Mouse (Mus musculus): ENCODE results near the gene Adamts12. TPM values are rescaled to one million over a fixed set of nuclear protein-coding genes. Genes with fewer than 3 reads are reported as not detected.
A peak's percentile ranks its signal among the peaks of the same experiment; 100 is the strongest.

The Adamts12 gene
- polyA plus RNA-seq, 1 experiment from 2014 or later = 2.3 TPM

GRCm38 (mm10) chr15:11084241-11084992 lies 19.8 kb downstream of the Adamts12 start:
- no peaks in the 10 kb centered on the region for H3K36me3 ChIP-seq
- no peak overlapping the region for H3K9ac ChIP-seq
- H3K4me1 ChIP-seq = no peaks in the 10 kb centered on the region
- H3K4me2 ChIP-seq = no peak overlapping the region
- no peaks in the 10 kb centered on the region for H3K9me3 ChIP-seq
- no peaks in the 10 kb centered on the region for H3K27me3 ChIP-seq (replicated peaks)
- H3K27ac ChIP-seq = 0 out of 2 replicates have a peak overlapping the region, but pooled peaks have one; percentile 26
- no peak for ATAC-seq (ENCODE audit: insufficient read depth, low FRiP score, low read depth)
- no peak overlapping the region for H3K4me3 ChIP-seq (replicated peaks)
- 23% methylated on average over 9 of the region's 9 CpGs for WGBS

GRCm38 (mm10) chr15:11084993-11085365 lies 20.4 kb downstream of the Adamts12 start:
- Histone ChIP-seq H3K9ac (no peak overlapping the region), H3K27me3 (replicated peaks) (no peaks in the 10 kb centered on the region), H3K27ac (no peak overlapping the region), H3K4me1 (no peaks in the 10 kb centered on the region), H3K9me3 (no peaks in the 10 kb centered on the region), H3K4me2 (no peak overlapping the region), H3K4me3 (replicated peaks) (no peak overlapping the region), H3K36me3 (no peaks in the 10 kb centered on the region)
- no peak for ATAC-seq (ENCODE audit: insufficient read depth, low FRiP score, low read depth)
- 38% methylated on average over 1 of the region's 1 CpGs for WGBS

- Histone ChIP-seq H3K4me2 (no peak overlapping the region), H3K4me1 (no peaks in the 10 kb centered on the region), H3K4me3 (replicated peaks) (no peak overlapping the region), H3K9ac (no peak overlapping the region), H3K27ac (no peak overlapping the region), H3K36me3 (no peaks in the 10 kb centered on the region), H3K27me3 (replicated peaks) (no peaks in the 10 kb centered on the region), H3K9me3 (no peaks in the 10 kb centered on the region)
- no peak for ATAC-seq (ENCODE audit: insufficient read depth, low FRiP score, low read depth)
- 82% methylated on average over 3 of the region's 3 CpGs for WGBS
These were observed 24.9 kb downstream of the Adamts12 start for GRCm38 (mm10) chr15:11089494-11089893.

- Histone ChIP-seq H3K4me2 (no peak overlapping the region), H3K36me3 (no peaks in the 10 kb centered on the region), H3K4me3 (replicated peaks) (no peak overlapping the region), H3K27ac (no peak overlapping the region), H3K9me3 (no peaks in the 10 kb centered on the region), H3K4me1 (no peaks in the 10 kb centered on the region), H3K27me3 (replicated peaks) (no peaks in the 10 kb centered on the region), H3K9ac (no peak overlapping the region)
- no peak for ATAC-seq (ENCODE audit: insufficient read depth, low FRiP score, low read depth)
- WGBS = 28% methylated on average over 3 of the region's 3 CpGs
These were observed 31.0 kb downstream of the Adamts12 start for GRCm38 (mm10) chr15:11095566-11095965.

- 47% methylated on average over 4 of the region's 4 CpGs for WGBS
- Histone ChIP-seq H3K27me3 (replicated peaks) (no peaks in the 10 kb centered on the region), H3K36me3 (no peaks in the 10 kb centered on the region), H3K4me2 (no peak overlapping the region), H3K9ac (no peak overlapping the region), H3K4me3 (replicated peaks) (no peak overlapping the region), H3K9me3 (no peaks in the 10 kb centered on the region), H3K27ac (no peak overlapping the region), H3K4me1 (no peaks in the 10 kb centered on the region)
- ATAC-seq (ENCODE audit: insufficient read depth, low FRiP score, low read depth) = no peak
These were observed 33.5 kb downstream of the Adamts12 start for GRCm38 (mm10) chr15:11097967-11098702.

GRCm38 (mm10) chr15:11098940-11099339 lies 34.4 kb downstream of the Adamts12 start:
- WGBS = 64% methylated on average over 7 of the region's 7 CpGs
- no peaks in the 10 kb centered on the region for H3K36me3 ChIP-seq
- no peak overlapping the region for H3K27ac ChIP-seq
- H3K27me3 ChIP-seq (replicated peaks) = no peaks in the 10 kb centered on the region
- no peak for ATAC-seq (ENCODE audit: insufficient read depth, low FRiP score, low read depth)
- no peaks in the 10 kb centered on the region for H3K4me1 ChIP-seq
- no peak overlapping the region for H3K4me3 ChIP-seq (replicated peaks)
- H3K9ac ChIP-seq = no peak overlapping the region
- H3K4me2 ChIP-seq = no peak overlapping the region
- no peaks in the 10 kb centered on the region for H3K9me3 ChIP-seq

GRCm38 (mm10) chr15:11100917-11101316 lies 36.3 kb downstream of the Adamts12 start:
- H3K9ac ChIP-seq = no peak overlapping the region
- WGBS = 71% methylated on average over 4 of the region's 4 CpGs
- no peak for ATAC-seq (ENCODE audit: insufficient read depth, low FRiP score, low read depth)

GRCm38 (mm10) chr15:11105101-11105500 lies 40.5 kb downstream of the Adamts12 start:
- ATAC-seq (ENCODE audit: insufficient read depth, low FRiP score, low read depth) = no peak
- 62% methylated on average over 2 of the region's 2 CpGs for WGBS
- Histone ChIP-seq H3K4me2 (no peak overlapping the region), H3K9ac (no peak overlapping the region), H3K4me3 (replicated peaks) (no peak overlapping the region), H3K4me1 (no peaks in the 10 kb centered on the region), H3K36me3 (no peaks in the 10 kb centered on the region), H3K9me3 (no peaks in the 10 kb centered on the region), H3K27me3 (replicated peaks) (no peaks in the 10 kb centered on the region), H3K27ac (no peak overlapping the region)

More at GRCm38 (mm10) chr15:11100917-11101316, 36.3 kb downstream of the Adamts12 start:
- H3K4me3 ChIP-seq (replicated peaks) = no peak overlapping the region
- no peak overlapping the region for H3K27ac ChIP-seq
- no peak overlapping the region for H3K4me2 ChIP-seq
- no peaks in the 10 kb centered on the region for H3K9me3 ChIP-seq
- H3K36me3 ChIP-seq = no peaks in the 10 kb centered on the region
- no peaks in the 10 kb centered on the region for H3K4me1 ChIP-seq
- no peaks in the 10 kb centered on the region for H3K27me3 ChIP-seq (replicated peaks)

- no peaks in the 10 kb centered on the region for H3K4me1 ChIP-seq
These were observed 42.8 kb downstream of the Adamts12 start for GRCm38 (mm10) chr15:11107376-11107775.

GRCm38 (mm10) chr15:11114631-11115197 lies 50.1 kb downstream of the Adamts12 start:
- Histone ChIP-seq H3K4me3 (replicated peaks) (no peak overlapping the region), H3K9me3 (no peaks in the 10 kb centered on the region), H3K4me1 (no peaks in the 10 kb centered on the region; the same call in 1 of the 2 replicates), H3K27ac (no peak overlapping the region), H3K36me3 (no peaks in the 10 kb centered on the region), H3K9ac (no peak overlapping the region), H3K27me3 (replicated peaks) (no peaks in the 10 kb centered on the region), H3K4me2 (no peak overlapping the region)
- 78% methylated on average over 8 of the region's 8 CpGs for WGBS
- no peak for ATAC-seq (ENCODE audit: insufficient read depth, low FRiP score, low read depth)

More at GRCm38 (mm10) chr15:11107376-11107775, 42.8 kb downstream of the Adamts12 start:
- Histone ChIP-seq H3K9me3 (no peaks in the 10 kb centered on the region), H3K4me2 (no peak overlapping the region), H3K9ac (no peak overlapping the region), H3K36me3 (no peaks in the 10 kb centered on the region), H3K27me3 (replicated peaks) (no peaks in the 10 kb centered on the region), H3K4me3 (replicated peaks) (no peak overlapping the region), H3K27ac (no peak overlapping the region)
- WGBS = 71% methylated on average over 5 of the region's 5 CpGs
- no peak for ATAC-seq (ENCODE audit: insufficient read depth, low FRiP score, low read depth)

GRCm38 (mm10) chr15:11116303-11116702 lies 51.7 kb downstream of the Adamts12 start:
- Histone ChIP-seq H3K4me3 (replicated peaks) (no peak overlapping the region), H3K4me2 (no peak overlapping the region), H3K27ac (no peak overlapping the region), H3K36me3 (no peaks in the 10 kb centered on the region), H3K9ac (no peak overlapping the region), H3K4me1 (no peaks in the 10 kb centered on the region; the same call in 1 of the 2 replicates), H3K27me3 (replicated peaks) (no peaks in the 10 kb centered on the region), H3K9me3 (no peaks in the 10 kb centered on the region)
- no peak for ATAC-seq (ENCODE audit: insufficient read depth, low FRiP score, low read depth)
- 36% methylated on average over 2 of the region's 2 CpGs for WGBS

GRCm38 (mm10) chr15:11116853-11117252 lies 52.3 kb downstream of the Adamts12 start:
- Histone ChIP-seq H3K36me3 (no peaks in the 10 kb centered on the region), H3K9me3 (no peaks in the 10 kb centered on the region), H3K27ac (no peak overlapping the region), H3K4me3 (replicated peaks) (no peak overlapping the region), H3K4me1 (no peaks in the 10 kb centered on the region; the same call in 1 of the 2 replicates), H3K9ac (no peak overlapping the region), H3K4me2 (no peak overlapping the region), H3K27me3 (replicated peaks) (no peaks in the 10 kb centered on the region)
- ATAC-seq (ENCODE audit: insufficient read depth, low FRiP score, low read depth) = no peak
- 62% methylated on average over 3 of the region's 3 CpGs for WGBS
